Mouse (Mus musculus) adrenal gland, postnatal 25 days (tissue): ENCODE results near the gene Ric8b. TPM values are rescaled to one million over a fixed set of nuclear protein-coding genes. Genes with fewer than 3 reads are reported as not detected.

Experiments used
- DNase-seq: peaks from one replicate; pipeline ENCODE4 v3.0.0; 2021; ENCODE audit warnings: mixed read lengths
- long read RNA-seq: library from polyadenylated mRNA; stranded (forward); transcript quantifications from one replicate; pipeline ENCODE4 v2.0.0, GENCODE M21; 2021
- total RNA-seq: library from RNA; stranded (reverse); gene quantifications from 2 replicates; pipeline ENCODE4 v1.2.3, GENCODE M21; 2021

Ric8b gene
- 32.3 and 35.6 TPM in 2 replicates for total RNA-seq
- long read RNA-seq, transcript Ric8b-202 (9 exons, 2,909 nt): major isoform, 12 of 20 reads
- long read RNA-seq, partial matches to known transcripts: 2 of 20 reads
- long read RNA-seq, other reads (novel, unspliced or antisense): 2 of 20 reads

DNA sequence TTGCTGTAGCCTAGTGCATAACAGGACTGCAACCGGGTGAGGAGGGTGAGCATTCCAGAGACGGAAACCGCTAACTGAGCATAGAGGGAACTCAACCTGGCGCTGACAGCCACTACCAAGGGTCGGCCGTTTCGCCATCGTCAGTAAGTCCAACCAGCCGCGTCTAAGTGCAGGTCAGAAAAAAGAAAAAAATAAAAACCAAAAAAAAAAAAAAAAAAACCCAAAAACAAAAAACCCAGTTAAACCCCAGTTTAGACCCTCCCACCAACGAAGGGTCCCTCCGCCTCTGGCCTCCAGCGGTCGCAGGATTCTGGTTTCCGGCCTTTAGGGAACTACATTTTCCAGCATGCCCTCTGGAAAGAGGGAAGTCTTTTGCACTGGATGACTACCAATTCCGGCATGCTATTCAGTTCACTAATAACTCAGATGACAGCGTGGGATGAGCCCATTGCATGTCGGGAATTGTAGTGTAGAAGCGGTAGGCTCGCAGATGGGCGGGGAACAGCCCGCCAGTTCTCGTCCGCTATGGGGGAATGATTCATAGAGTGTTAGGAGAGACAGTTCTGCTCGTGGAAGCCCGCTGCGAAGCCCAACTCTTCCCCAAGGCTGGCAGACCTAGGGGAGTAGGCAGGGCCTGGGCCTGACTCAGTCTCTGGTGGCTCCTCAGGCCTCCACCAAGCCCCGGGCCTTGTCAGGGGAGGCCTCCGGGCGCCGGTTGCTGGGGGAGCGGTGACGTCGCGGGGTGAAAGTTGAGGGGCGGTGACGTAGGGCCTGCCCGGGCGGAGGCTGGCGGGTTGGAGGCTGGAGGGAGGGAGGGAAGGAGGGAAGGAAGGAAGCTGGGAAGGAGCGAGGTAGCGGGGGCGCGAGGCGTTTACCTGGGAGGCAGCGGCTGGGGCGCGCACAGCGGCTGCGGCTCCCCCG, at the start of gene Ric8b:
Gene Ric8b, plus strand, starts transcription at position 807 of the 921 bp plus-strand sequence.
- DNase-seq: peak; percentile 97

- no peak for DNase-seq
These were observed 46.1 kb upstream of the Ric8b start for GRCm38 (mm10) chr10:84871285-84871684.

DNA sequence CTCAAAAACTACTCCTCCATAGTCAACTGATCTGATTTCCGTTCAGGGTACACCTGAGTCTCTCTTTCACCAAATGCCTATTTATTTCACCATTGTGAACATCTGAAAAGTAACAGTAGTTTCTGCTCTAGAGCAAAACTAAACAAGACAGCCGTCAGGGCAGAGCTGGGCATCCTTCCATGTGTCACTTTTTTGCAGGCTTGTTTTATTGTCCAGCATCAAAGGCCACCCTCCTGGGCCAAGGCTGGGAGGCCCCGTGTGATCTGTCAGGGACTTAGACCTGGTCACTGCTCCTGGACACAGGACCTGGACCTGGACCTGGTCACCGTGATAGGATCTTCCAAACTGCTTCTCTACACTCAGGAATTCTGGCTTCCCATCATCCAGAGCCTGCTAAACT, 45.5 kb upstream of the Ric8b start:
- no peak for DNase-seq

- DNase-seq: no peak
These were observed 37.4 kb upstream of the Ric8b start for GRCm38 (mm10) chr10:84879823-84880571.

GRCm38 (mm10) chr10:84882528-84882927, 34.9 kb upstream of the Ric8b start:
- no peak for DNase-seq

- DNase-seq: no peak
These were observed 32.0 kb upstream of the Ric8b start for GRCm38 (mm10) chr10:84885341-84885884.

DNA sequence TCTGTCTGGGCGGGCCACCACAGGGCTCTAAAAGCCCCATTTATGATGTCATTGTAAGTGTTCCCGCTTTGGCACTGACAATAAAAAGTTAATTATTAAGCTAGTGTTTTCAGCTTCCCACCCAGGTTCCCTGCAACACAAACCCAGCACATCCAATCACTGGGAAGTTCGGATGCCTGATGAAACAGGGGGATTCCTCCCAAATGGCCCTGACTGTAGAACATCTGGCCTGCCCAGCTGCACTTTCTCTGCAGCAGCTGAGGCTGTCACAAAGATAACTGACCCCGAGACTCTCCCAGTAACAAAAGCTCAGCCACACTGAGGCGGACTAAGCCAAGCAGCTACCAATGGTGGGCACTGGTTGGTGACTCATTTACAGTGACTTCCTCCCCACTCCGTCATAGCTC, 31.2 kb upstream of the Ric8b start:
- no peak for DNase-seq

- DNase-seq: no peak
These were observed 30.6 kb upstream of the Ric8b start for GRCm38 (mm10) chr10:84886785-84887184.

GRCm38 (mm10) chr10:84889096-84889846, 28.1 kb upstream of the Ric8b start:
- DNase-seq: no peak

DNA sequence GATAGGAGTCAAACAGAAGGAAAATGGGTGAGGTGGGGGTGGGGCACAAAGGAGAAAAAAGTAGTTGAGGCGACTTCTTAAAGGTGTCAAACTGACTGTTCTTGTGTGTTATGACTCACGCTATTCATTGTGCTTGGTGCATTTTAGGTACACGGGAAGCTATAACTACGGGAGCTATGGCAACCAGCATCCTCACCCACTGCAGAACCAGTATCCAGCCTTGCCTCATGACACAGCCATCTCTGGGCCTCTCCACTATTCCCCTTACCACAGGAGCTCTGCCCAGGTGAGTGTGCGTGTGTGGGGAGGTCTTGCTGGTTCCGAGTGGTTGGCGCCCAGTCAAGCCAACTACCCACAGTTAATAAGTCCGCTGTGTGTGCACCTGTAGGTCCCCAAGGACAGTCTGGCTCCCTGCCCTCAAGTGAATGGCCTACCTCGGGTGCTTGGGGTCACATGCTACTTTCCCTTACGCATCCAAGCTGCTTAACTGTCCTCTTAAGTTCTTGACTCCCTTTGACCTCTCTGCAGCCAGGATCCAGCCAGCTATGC, 21.5 kb upstream of the Ric8b start:
- DNase-seq: no peak

GRCm38 (mm10) chr10:84896941-84897930, 20.2 kb upstream of the Ric8b start:
- no peak for DNase-seq

GRCm38 (mm10) chr10:84898144-84898979, 19.1 kb upstream of the Ric8b start:
- DNase-seq: no peak

DNA sequence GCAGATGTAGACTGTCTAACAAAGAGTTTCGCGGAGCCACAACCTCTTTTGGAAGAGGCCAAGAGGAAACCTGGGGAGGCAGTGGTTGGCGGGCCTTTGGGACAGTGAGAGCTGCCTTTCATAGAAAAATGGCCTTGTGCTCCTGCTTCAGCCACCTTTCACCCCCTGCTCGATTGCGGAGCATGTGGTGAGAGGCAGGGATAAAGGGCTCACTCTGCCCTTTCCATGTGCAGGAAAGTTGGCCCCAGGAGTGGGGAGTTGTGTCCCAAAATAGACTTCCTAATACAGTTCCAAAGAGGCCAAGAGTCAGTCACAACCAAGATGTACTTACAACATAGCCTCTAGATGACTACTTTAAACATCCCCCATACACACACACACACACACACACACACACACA, 15.7 kb upstream of the Ric8b start:
- peak; percentile 10 for DNase-seq

DNA sequence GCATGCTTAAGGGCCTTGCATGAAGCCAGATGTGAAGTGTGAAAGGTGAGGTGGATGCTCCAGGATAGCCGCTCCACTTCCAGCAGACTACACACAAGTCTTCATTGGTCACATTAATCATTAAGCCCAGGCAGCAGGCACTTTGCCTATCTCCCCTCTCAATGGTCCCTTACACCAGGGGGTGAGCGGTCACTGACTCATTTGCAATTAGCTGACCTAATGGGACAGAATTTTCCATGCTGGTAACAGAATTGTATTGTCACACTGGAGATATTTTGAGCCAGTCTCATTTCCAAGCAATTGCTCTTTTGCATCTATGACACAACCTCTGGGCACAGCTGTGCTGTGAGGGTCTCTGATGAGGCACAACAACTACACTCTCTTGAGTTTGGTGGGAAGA, 15.2 kb upstream of the Ric8b start:
- no peak for DNase-seq

DNA sequence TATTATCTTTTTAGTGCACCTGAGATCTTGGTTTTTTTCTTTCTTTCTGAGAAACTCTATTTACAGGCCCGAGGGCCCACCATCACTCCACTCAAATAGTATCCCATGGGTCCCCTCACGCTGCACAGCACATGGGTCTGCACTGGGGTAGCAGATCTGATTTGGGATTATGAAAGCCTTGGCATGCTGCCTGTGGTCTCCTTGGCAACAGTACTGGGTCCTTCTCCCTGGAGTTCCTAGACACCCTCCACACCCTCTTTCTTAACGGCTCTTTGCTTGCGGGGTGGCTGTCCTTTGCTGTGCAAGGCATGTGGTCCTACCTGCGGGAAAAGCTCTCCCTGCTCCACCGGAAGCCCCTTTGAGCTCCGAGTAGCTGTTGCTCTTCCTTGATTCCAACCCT, 14.1 kb upstream of the Ric8b start:
- peak; percentile 42 for DNase-seq

- DNase-seq: peak; percentile 12
These were observed 13.7 kb upstream of the Ric8b start for GRCm38 (mm10) chr10:84903742-84904141.

DNA sequence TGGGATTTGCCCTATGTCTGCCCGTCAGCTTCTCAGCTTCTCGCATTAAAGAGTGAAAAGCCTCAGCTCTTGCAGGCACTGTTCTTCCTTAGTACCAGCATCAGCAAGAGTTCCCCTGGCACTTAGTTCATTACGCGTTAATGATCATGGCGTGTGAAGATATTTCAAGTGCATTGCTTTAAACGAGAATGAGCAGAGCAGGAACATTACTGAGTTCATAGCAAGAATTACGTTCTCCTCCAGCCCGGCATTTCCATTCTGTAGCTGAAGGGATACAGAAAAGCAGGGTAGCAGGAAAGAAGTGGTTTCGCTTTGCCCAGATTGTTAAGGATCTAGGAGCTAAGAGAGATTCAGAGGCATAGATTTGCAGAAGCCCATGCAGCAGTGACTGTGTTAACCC, 10.5 kb upstream of the Ric8b start:
- DNase-seq: no peak

- no peak for DNase-seq
These were observed 9.4 kb upstream of the Ric8b start for GRCm38 (mm10) chr10:84908006-84908405.

DNA sequence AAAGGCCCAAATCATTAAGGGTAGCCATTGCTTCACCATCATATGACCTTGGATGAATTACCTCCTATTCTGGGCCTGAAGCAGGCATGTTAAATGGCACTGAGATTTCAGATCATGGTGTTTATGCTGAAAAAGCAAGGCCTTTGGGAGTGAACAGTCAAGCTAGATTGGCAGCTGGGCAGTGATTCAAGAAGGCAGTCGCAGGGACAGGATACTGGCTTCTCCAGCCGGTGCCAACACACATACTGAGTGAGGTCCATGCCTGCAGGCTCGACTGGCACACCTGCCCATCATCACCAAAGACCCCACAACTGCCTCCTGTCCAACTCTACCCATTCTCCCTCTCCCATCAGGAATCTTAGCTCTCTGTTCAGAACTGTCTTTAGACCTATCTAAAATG, 8.9 kb upstream of the Ric8b start:
- no peak for DNase-seq
